Mouse (Mus musculus) forebrain, embryonic 11.5 days (tissue): ENCODE measurements around the gene Mxd1. TPM values are rescaled to one million over a fixed set of nuclear protein-coding genes. Genes with fewer than 3 reads are reported as not detected.
A peak's percentile ranks its signal among the peaks of the same experiment; 100 is the strongest.

Source experiments
- ATAC-seq: fragments of 200-750 bp; cut with Nextera tagmentation; replicated peaks from 2 replicates; pipeline ENCODE4 v1.8.0; 2017; ENCODE audit warnings: moderate TSS enrichment; ENCODE audit not compliant: low FRiP score
- DNase-seq: peaks from one replicate; pipeline ENCODE4 v3.0.0-alpha.2; 2017; ENCODE audit warnings: low spot score
- H3K27ac ChIP-seq: fragments of 300-500 bp; sonication (generic); 2 replicates; pipeline ENCODE4 v1.5.1; 2014; ENCODE audit warnings: low read depth, low read length
- H3K27me3 ChIP-seq: fragments of 300-500 bp; sonication (generic); 2 replicates; pipeline ENCODE4 v1.6.1; 2014; ENCODE audit warnings: mild to moderate bottlenecking, low read length, mixed read lengths; ENCODE audit not compliant: control insufficient read depth, insufficient read depth
- H3K36me3 ChIP-seq: fragments of 300-500 bp; sonication (generic); 2 replicates; pipeline ENCODE4 v1.6.1; 2014; ENCODE audit warnings: mild to moderate bottlenecking, low read length, moderate library complexity, mixed read lengths; ENCODE audit not compliant: control insufficient read depth, insufficient read depth
- H3K4me1 ChIP-seq: fragments of 300-500 bp; sonication (generic); replicated peaks from 2 replicates; pipeline ENCODE4 v1.6.1; 2014; ENCODE audit warnings: low read length, mixed read lengths; ENCODE audit not compliant: control insufficient read depth, insufficient read depth
- H3K4me2 ChIP-seq: fragments of 300-500 bp; sonication (generic); 2 replicates; pipeline ENCODE4 v1.6.1; 2014; ENCODE audit warnings: low read depth, mild to moderate bottlenecking, low read length, moderate library complexity, mixed read lengths; ENCODE audit not compliant: severe bottlenecking
- H3K4me3 ChIP-seq: fragments of 300-500 bp; sonication (generic); 2 replicates; pipeline ENCODE4 v1.5.1; 2014; ENCODE audit warnings: low read depth, low read length
- H3K9ac ChIP-seq: fragments of 300-500 bp; sonication (generic); 2 replicates; pipeline ENCODE4 v1.6.1; 2014; ENCODE audit warnings: low read length
- H3K9me3 ChIP-seq: fragments of 300-500 bp; sonication (generic); 2 replicates; pipeline ENCODE4 v1.6.1; 2016; ENCODE audit warnings: low read length, mixed read lengths; ENCODE audit not compliant: control insufficient read depth
- WGBS: fragments of 180-500 bp; shearing (Covaris S2); extraction: QIAGEN DNeasy Blood & Tissue Kit; methylation state at CpG from one replicate; pipeline ENCODE4 v1.1.7; 2014; 5-methylcytosine and 5-hydroxymethylcytosine counted together
- polyA plus RNA-seq: library from polyadenylated mRNA; unstranded; fragments of >200 nt; fragmentation: Nextera tagmentation; extraction: Ambion mirVana; gene quantifications from 2 replicates; pipeline ENCODE4 v1.2.1, GENCODE M21; 2014

Mxd1 gene
- polyA plus RNA-seq, 1 experiment from 2014 or later: 16.8 TPM

- no peaks in the 10 kb centered on the region for H3K27me3 ChIP-seq
- H3K9me3 ChIP-seq: no peaks in the 10 kb centered on the region
- H3K36me3 ChIP-seq: no peaks in the 10 kb centered on the region
- DNase-seq (no peak), ATAC-seq (no peak)
- WGBS: 75% methylated on average over 7 of the region's 7 CpGs
- H3K4me2 ChIP-seq: no peak overlapping the region
- H3K27ac ChIP-seq: no peak overlapping the region
- no peak overlapping the region for H3K4me3 ChIP-seq
- H3K4me1 ChIP-seq: no peaks in the 10 kb centered on the region
- no peak overlapping the region for H3K9ac ChIP-seq
These were observed 63.7 kb downstream of the Mxd1 start for GRCm38 (mm10) chr6:86605260-86605659.

GRCm38 (mm10) chr6:86599951-86600414 lies 69.0 kb downstream of the Mxd1 start:
- no peaks in the 10 kb centered on the region for H3K36me3 ChIP-seq
- no peak overlapping the region for H3K4me2 ChIP-seq
- H3K4me3 ChIP-seq: no peak overlapping the region
- no peaks in the 10 kb centered on the region for H3K9me3 ChIP-seq
- ATAC-seq: no peak
- DNase-seq: no peak
- no peaks in the 10 kb centered on the region for H3K27me3 ChIP-seq
- no peak overlapping the region for H3K9ac ChIP-seq
- 77% methylated on average over 6 of the region's 6 CpGs for WGBS
- H3K27ac ChIP-seq: no peak overlapping the region
- no peaks in the 10 kb centered on the region for H3K4me1 ChIP-seq

GRCm38 (mm10) chr6:86599197-86599596 lies 69.8 kb downstream of the Mxd1 start:
- ATAC-seq: 0 out of 2 replicates have a peak, but pooled peaks have one; percentile 39
- H3K4me3 ChIP-seq: no peak overlapping the region
- no peaks in the 10 kb centered on the region for H3K27me3 ChIP-seq
- 16% methylated on average over 4 of the region's 4 CpGs for WGBS
- no peaks in the 10 kb centered on the region for H3K4me1 ChIP-seq
- H3K9me3 ChIP-seq: no peaks in the 10 kb centered on the region
- no peak overlapping the region for H3K4me2 ChIP-seq
- DNase-seq: peak; percentile 85
- no peak overlapping the region for H3K9ac ChIP-seq
- no peaks in the 10 kb centered on the region for H3K36me3 ChIP-seq
- no peak overlapping the region for H3K27ac ChIP-seq

GRCm38 (mm10) chr6:86598742-86599193 lies 70.2 kb downstream of the Mxd1 start:
- H3K4me2 ChIP-seq: no peak overlapping the region
- DNase-seq (no peak), ATAC-seq (0 out of 2 replicates have a peak, but pooled peaks have one; percentile 27)
- H3K27me3 ChIP-seq: no peaks in the 10 kb centered on the region
- no peak overlapping the region for H3K27ac ChIP-seq
- no peaks in the 10 kb centered on the region for H3K4me1 ChIP-seq
- H3K4me3 ChIP-seq: no peak overlapping the region
- H3K9ac ChIP-seq: no peak overlapping the region
- WGBS: 72% methylated on average over 5 of the region's 5 CpGs
- H3K9me3 ChIP-seq: no peaks in the 10 kb centered on the region
- no peaks in the 10 kb centered on the region for H3K36me3 ChIP-seq

Other genes with a start within 250 kb of the Mxd1 start
- gene Gm44790, start 242.5 kb downstream of the Mxd1 start, polyA plus RNA-seq: 0.37 TPM in 1 of 2 replicates, not detected in the other
- 28.1 and 28.6 TPM in 2 replicates for gene C87436, start 230.8 kb downstream of the Mxd1 start, polyA plus RNA-seq
- gene Pcbp1, start 142.8 kb downstream of the Mxd1 start, polyA plus RNA-seq: 573 and 583 TPM in 2 replicates
- gene Asprv1, start 41.0 kb downstream of the Mxd1 start, polyA plus RNA-seq: 0.35 and 0.59 TPM in 2 replicates
- gene Snrnp27, start 15.4 kb upstream of the Mxd1 start, polyA plus RNA-seq: 128 and 139 TPM in 2 replicates
- gene Gmcl1, start 64.2 kb upstream of the Mxd1 start, polyA plus RNA-seq: 44.2 and 46.8 TPM in 2 replicates
- 5.7 and 6.1 TPM in 2 replicates for gene Anxa4, start 124.4 kb upstream of the Mxd1 start, polyA plus RNA-seq
- 21.9 and 23.2 TPM in 2 replicates for gene Aak1, start 180.4 kb upstream of the Mxd1 start, polyA plus RNA-seq